Mouse (Mus musculus) myocyte (in vitro differentiated cells): ENCODE measurements around the gene Epb41l4b. TPM values are rescaled to one million over a fixed set of nuclear protein-coding genes. Genes with fewer than 3 reads are reported as not detected.

Experiments
- H3K27me3 ChIP-seq: one replicate; pipeline ENCODE4 v1.6.1; 2011; ENCODE audit not compliant: control insufficient read depth, insufficient read depth, insufficient read length
- H3K36me3 ChIP-seq: one replicate; pipeline ENCODE4 v1.6.1; 2011; ENCODE audit not compliant: control insufficient read depth, insufficient read depth
- H3K4me2 ChIP-seq: one replicate; pipeline ENCODE4 v1.6.1; 2011; ENCODE audit warnings: low read depth, control low read depth
- H3K4me3 ChIP-seq: one replicate; pipeline ENCODE4 v1.5.1; 2011; ENCODE audit warnings: mild to moderate bottlenecking, control low read depth, moderate library complexity
- H3K79me2 ChIP-seq: one replicate; pipeline ENCODE4 v1.6.1; 2011; ENCODE audit not compliant: control insufficient read depth, insufficient read depth
- H3ac ChIP-seq: one replicate; pipeline ENCODE4 v1.6.1; 2011; ENCODE audit not compliant: control insufficient read depth, insufficient read length
- CEBPB ChIP-seq: IDR thresholded peaks from 2 replicates; pipeline ENCODE4 v1.6.1; 2011; ENCODE audit warnings: mild to moderate bottlenecking, moderate library complexity; ENCODE audit not compliant: poor library complexity, insufficient read depth, severe bottlenecking
- E2F4 ChIP-seq: IDR thresholded peaks from one replicate; pipeline ENCODE4 v1.6.1; 2011; ENCODE audit warnings: mild to moderate bottlenecking, control low read depth, moderate library complexity; ENCODE audit not compliant: insufficient read depth
- MAX ChIP-seq: IDR thresholded peaks from one replicate; pipeline ENCODE4 v1.6.1; 2011; ENCODE audit warnings: low read depth, mild to moderate bottlenecking, control low read depth
- MYOD1 ChIP-seq, 3 experiments: IDR thresholded peaks; one replicate each; pipeline ENCODE4 v1.6.1; 2011; ENCODE audit warnings: control low read depth in 2 of 3, low read depth in 2 of 3, mild to moderate bottlenecking in 2 of 3, moderate library complexity in 1 of 3; ENCODE audit not compliant: insufficient read length in 2 of 3, control insufficient read depth in 1 of 3
- MYOG ChIP-seq, 3 experiments: IDR thresholded peaks; one replicate each; pipeline ENCODE4 v1.6.1; 2011; ENCODE audit warnings: control low read depth in 2 of 3, low read depth in 2 of 3, mild to moderate bottlenecking in 2 of 3; ENCODE audit not compliant: insufficient read length in 2 of 3, control insufficient read depth in 1 of 3, insufficient read depth in 1 of 3
- POLR2A ChIP-seq: IDR thresholded peaks from one replicate; pipeline ENCODE4 v1.6.1; 2011; ENCODE audit warnings: low read depth, mild to moderate bottlenecking, control low read depth, moderate library complexity; ENCODE audit not compliant: insufficient read length
- POLR2AphosphoS2 ChIP-seq: IDR thresholded peaks from one replicate; pipeline ENCODE4 v1.6.1; 2011; ENCODE audit warnings: low read depth, control low read depth; ENCODE audit not compliant: insufficient read length
- REST ChIP-seq: IDR thresholded peaks from one replicate; pipeline ENCODE4 v1.6.1; 2011; ENCODE audit warnings: mild to moderate bottlenecking, control low read depth, moderate library complexity; ENCODE audit not compliant: insufficient read depth, insufficient read length
- SRF ChIP-seq: IDR thresholded peaks from one replicate; pipeline ENCODE4 v1.6.1; 2011; ENCODE audit warnings: low read depth; ENCODE audit not compliant: control insufficient read depth, insufficient read length
- TCF12 ChIP-seq: IDR thresholded peaks from one replicate; pipeline ENCODE4 v1.6.1; 2011; ENCODE audit warnings: mild to moderate bottlenecking, control low read depth; ENCODE audit not compliant: poor library complexity, insufficient read depth, severe bottlenecking
- TCF3 ChIP-seq: IDR thresholded peaks from one replicate; pipeline ENCODE4 v1.6.1; 2011; ENCODE audit warnings: low read depth, control low read depth; ENCODE audit not compliant: insufficient read length
- USF1 ChIP-seq: IDR thresholded peaks from one replicate; pipeline ENCODE4 v1.6.1; 2011; ENCODE audit warnings: low read depth, mild to moderate bottlenecking, control low read depth, moderate library complexity
- polyA plus RNA-seq: library from polyadenylated mRNA; unstranded; fragments of >200 nt; fragmentation: generic; extraction: Trizol; gene quantifications from one replicate; pipeline ENCODE4 v1.2.1, GENCODE M21; 2012; ENCODE audit warnings: missing spikeins

Gene Epb41l4b
- polyA plus RNA-seq, 1 experiment: 0.31 TPM

GRCm38 (mm10) chr4:57023527-57023926 is 119.7 kb downstream of the Epb41l4b start:
- no peaks in the 10 kb centered on the region for H3K79me2 ChIP-seq
- no peaks in the 10 kb centered on the region for H3K36me3 ChIP-seq
- no peak overlapping the region for H3K4me3 ChIP-seq
- H3ac ChIP-seq: no peak overlapping the region
- peaks cover 8% of the 10 kb centered on the region for H3K27me3 ChIP-seq
- no peak for TF ChIP-seq SRF
- TF ChIP-seq POLR2A: no peak
- TF ChIP-seq MAX: no peak
- no peak for TF ChIP-seq CEBPB
- no peak for TF ChIP-seq E2F4
- TF ChIP-seq POLR2AphosphoS2: no peak
- TF ChIP-seq MYOD1 (IDR thresholded peaks at IDR 0.05; ENCODE audit: control insufficient read depth in 1 of 3, insufficient read length in 2 of 3, low read depth in 2 of 3): no peak
- no peak for TF ChIP-seq TCF3
- no peak for TF ChIP-seq USF1
- TF ChIP-seq MYOG (IDR thresholded peaks at IDR 0.05; ENCODE audit: control insufficient read depth in 1 of 3, insufficient read depth in 1 of 3, insufficient read length in 2 of 3, low read depth in 2 of 3): no peak
- no peak for TF ChIP-seq REST
- no peak for TF ChIP-seq TCF12
- H3K4me2 ChIP-seq: no peak overlapping the region

GRCm38 (mm10) chr4:57021288-57021687 is 121.9 kb downstream of the Epb41l4b start:
- Histone ChIP-seq H3ac (no peak overlapping the region), H3K4me3 (no peak overlapping the region), H3K36me3 (no peaks in the 10 kb centered on the region), H3K79me2 (no peaks in the 10 kb centered on the region), H3K27me3 (peaks cover 14% of the 10 kb centered on the region), H3K4me2 (no peak overlapping the region)
- TF ChIP-seq POLR2A: no peak
- TF ChIP-seq POLR2AphosphoS2: no peak
- TF ChIP-seq MYOG (IDR thresholded peaks at IDR 0.05; ENCODE audit: control insufficient read depth in 1 of 3, insufficient read depth in 1 of 3, insufficient read length in 2 of 3, low read depth in 2 of 3): no peak
- TF ChIP-seq TCF3: no peak
- no peak for TF ChIP-seq MYOD1 (IDR thresholded peaks at IDR 0.05; ENCODE audit: control insufficient read depth in 1 of 3, insufficient read length in 2 of 3, low read depth in 2 of 3)
- TF ChIP-seq USF1: no peak
- TF ChIP-seq REST: no peak
- no peak for TF ChIP-seq CEBPB
- TF ChIP-seq TCF12: no peak
- no peak for TF ChIP-seq MAX
- TF ChIP-seq SRF: no peak
- TF ChIP-seq E2F4: no peak

DNA sequence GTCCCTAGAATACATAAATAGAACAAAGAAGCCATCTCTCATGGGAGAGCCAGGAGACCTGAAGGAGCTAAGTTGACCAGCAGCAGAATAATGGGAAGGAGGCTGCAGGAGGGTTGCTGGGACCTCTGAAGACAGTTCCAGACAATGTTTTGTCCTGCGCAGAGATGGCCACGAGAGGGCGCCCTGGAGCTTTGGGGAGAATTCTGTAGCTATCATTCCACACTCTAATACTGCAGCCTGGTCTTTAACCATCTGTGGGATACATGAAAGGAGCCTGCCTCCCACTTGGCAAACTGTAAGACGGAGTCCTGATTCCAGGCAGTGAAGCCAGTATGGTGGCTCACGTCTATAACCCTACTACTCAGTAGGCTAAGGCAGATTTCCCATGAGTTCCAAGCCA is 126.0 kb downstream of the Epb41l4b start:
- H3K4me3 ChIP-seq: no peak overlapping the region
- no peak overlapping the region for H3K4me2 ChIP-seq
- TF ChIP-seq TCF3 (no peak), POLR2AphosphoS2 (no peak), MYOD1 (IDR thresholded peaks at IDR 0.05; ENCODE audit: control insufficient read depth in 1 of 3, insufficient read length in 2 of 3, low read depth in 2 of 3) (no peak), CEBPB (no peak), POLR2A (no peak), USF1 (no peak), SRF (no peak), MAX (no peak), TCF12 (no peak), MYOG (IDR thresholded peaks at IDR 0.05; ENCODE audit: control insufficient read depth in 1 of 3, insufficient read depth in 1 of 3, insufficient read length in 2 of 3, low read depth in 2 of 3) (no peak), REST (no peak), E2F4 (no peak)

GRCm38 (mm10) chr4:57016366-57017171 is 126.7 kb downstream of the Epb41l4b start:
- peaks cover 32% of the 10 kb centered on the region for H3K27me3 ChIP-seq
- no peaks in the 10 kb centered on the region for H3K36me3 ChIP-seq
- no peak for TF ChIP-seq REST
- TF ChIP-seq MAX: no peak
- TF ChIP-seq POLR2AphosphoS2: no peak
- TF ChIP-seq TCF3: no peak
- TF ChIP-seq MYOD1 (IDR thresholded peaks at IDR 0.05; ENCODE audit: control insufficient read depth in 1 of 3, insufficient read length in 2 of 3, low read depth in 2 of 3): no peak
- TF ChIP-seq SRF: no peak
- TF ChIP-seq TCF12: no peak
- no peak for TF ChIP-seq POLR2A
- no peak for TF ChIP-seq USF1
- no peak for TF ChIP-seq E2F4
- TF ChIP-seq MYOG (IDR thresholded peaks at IDR 0.05; ENCODE audit: control insufficient read depth in 1 of 3, insufficient read depth in 1 of 3, insufficient read length in 2 of 3, low read depth in 2 of 3): no peak
- TF ChIP-seq CEBPB: no peak
- H3K4me2 ChIP-seq: no peak overlapping the region
- no peak overlapping the region for H3ac ChIP-seq
- no peaks in the 10 kb centered on the region for H3K79me2 ChIP-seq
- H3K4me3 ChIP-seq: no peak overlapping the region

More for the DNA sequence above, 126.0 kb downstream of the Epb41l4b start:
- Histone ChIP-seq H3K36me3 (no peaks in the 10 kb centered on the region), H3ac (no peak overlapping the region), H3K79me2 (no peaks in the 10 kb centered on the region), H3K27me3 (peaks cover 36% of the 10 kb centered on the region)
